Mouse (Mus musculus) lung, embryonic 16.5 days (tissue): Measurements from ENCODE around the gene Traf3ip1. TPM values are rescaled to one million over a fixed set of nuclear protein-coding genes. Genes with fewer than 3 reads are reported as not detected.

Experiments
- ATAC-seq: fragments of 200-750 bp; cut with Nextera tagmentation; 2 replicates; pipeline ENCODE4 v1.8.0; 2017; ENCODE audit warnings: low read depth, mild to moderate bottlenecking, moderate library complexity
- H3K27ac ChIP-seq: fragments of 300-500 bp; sonication (generic); 2 replicates; pipeline ENCODE4 v1.5.1; 2014; ENCODE audit warnings: mild to moderate bottlenecking, control low read depth, low read length
- H3K27me3 ChIP-seq: fragments of 300-500 bp; sonication (generic); 2 replicates; pipeline ENCODE4 v1.6.1; 2014; ENCODE audit warnings: low read depth, low read length, mixed read lengths; ENCODE audit not compliant: control insufficient read depth, insufficient read depth
- H3K36me3 ChIP-seq: fragments of 300-500 bp; sonication (generic); 2 replicates; pipeline ENCODE4 v1.6.1; 2014; ENCODE audit warnings: low read length; ENCODE audit not compliant: control insufficient read depth, insufficient read depth
- H3K4me1 ChIP-seq: fragments of 300-500 bp; sonication (generic); replicated peaks from 2 replicates; pipeline ENCODE4 v1.6.1; 2014; ENCODE audit warnings: low read length, mixed read lengths; ENCODE audit not compliant: control insufficient read depth, insufficient read depth
- H3K4me2 ChIP-seq: fragments of 300-500 bp; sonication (generic); 2 replicates; pipeline ENCODE4 v1.6.1; 2014; ENCODE audit warnings: low read depth, low read length, control low read depth
- H3K4me3 ChIP-seq: fragments of 300-500 bp; sonication (generic); 2 replicates; pipeline ENCODE4 v1.5.1; 2014; ENCODE audit warnings: mild to moderate bottlenecking, low read length, control low read depth
- H3K9ac ChIP-seq: fragments of 300-500 bp; sonication (generic); 2 replicates; pipeline ENCODE4 v1.6.1; 2014; ENCODE audit warnings: low read length, control low read depth
- H3K9me3 ChIP-seq: fragments of 300-500 bp; sonication (generic); 2 replicates; pipeline ENCODE4 v1.6.1; 2016; ENCODE audit warnings: low read length; ENCODE audit not compliant: control insufficient read depth
- WGBS: fragments of 180-500 bp; shearing (Covaris S2); extraction: QIAGEN DNeasy Blood & Tissue Kit; methylation state at CpG from one replicate; pipeline ENCODE4 v1.1.7; 2014; 5-methylcytosine and 5-hydroxymethylcytosine counted together
- polyA plus RNA-seq: library from polyadenylated mRNA; unstranded; fragments of >200 nt; fragmentation: Nextera tagmentation; extraction: Ambion mirVana; gene quantifications from 2 replicates; pipeline ENCODE4 v1.2.1, GENCODE M21; 2015

Traf3ip1 gene
- 12.8 and 13.0 TPM in 2 replicates for polyA plus RNA-seq

- Histone ChIP-seq H3K9ac (peak within 1 kb of the TSS; percentile 83), H3K4me2 (peak within 1 kb of the TSS; percentile 75), H3K27me3 (no peaks in the 10 kb centered on the region), H3K27ac (no peak within 1 kb of the TSS; the same call in 1 of the 2 replicates), H3K36me3 (no peaks in the 10 kb centered on the region), H3K9me3 (no peaks in the 10 kb centered on the region), H3K4me3 (peak within 1 kb of the TSS; percentile 92), H3K4me1 (peaks cover 16% of the 10 kb centered on the region)
- ATAC-seq, result peak; percentile 99
- WGBS, result under 1% methylated on average over 74 of the region's 79 CpGs
Observed at GRCm38 (mm10) chr1:91494457-91495140, at the start of gene Traf3ip1. Gene Traf3ip1, plus strand, starts transcription at chr1:91494647.

GRCm38 (mm10) chr1:91444841-91445830 lies 49.3 kb upstream of the Traf3ip1 start:
- ATAC-seq, result no peak
- Histone ChIP-seq H3K9ac (no peak overlapping the region), H3K4me1 (peaks cover 15% of the 10 kb centered on the region), H3K4me2 (no peak overlapping the region), H3K4me3 (no peak overlapping the region), H3K27me3 (no peaks in the 10 kb centered on the region), H3K9me3 (peaks cover 8% of the 10 kb centered on the region), H3K27ac (peak overlapping the region; percentile 40), H3K36me3 (peaks cover 36% of the 10 kb centered on the region)
- 85% methylated on average over 17 of the region's 17 CpGs for WGBS

- 38% methylated on average over 8 of the region's 8 CpGs for WGBS
- peaks cover 31% of the 10 kb centered on the region for H3K36me3 ChIP-seq
- no peak overlapping the region for H3K4me2 ChIP-seq
- no peak overlapping the region for H3K4me3 ChIP-seq
- H3K27ac ChIP-seq, result peak overlapping the region; percentile 40
- H3K9me3 ChIP-seq, result peaks cover 8% of the 10 kb centered on the region
- no peak overlapping the region for H3K9ac ChIP-seq
- H3K4me1 ChIP-seq, result peaks cover 17% of the 10 kb centered on the region
- no peaks in the 10 kb centered on the region for H3K27me3 ChIP-seq
- ATAC-seq, result peak; percentile 45
Observed at GRCm38 (mm10) chr1:91446060-91446459, 48.4 kb upstream of the Traf3ip1 start.

- WGBS, result 81% methylated on average over 4 of the region's 4 CpGs
- Histone ChIP-seq H3K4me2 (no peak overlapping the region), H3K36me3 (peaks cover 30% of the 10 kb centered on the region), H3K4me1 (peaks cover 22% of the 10 kb centered on the region), H3K27ac (peak overlapping the region; percentile 40), H3K9me3 (peaks cover 8% of the 10 kb centered on the region), H3K9ac (no peak overlapping the region), H3K4me3 (no peak overlapping the region), H3K27me3 (no peaks in the 10 kb centered on the region)
- ATAC-seq, result no peak
Observed at GRCm38 (mm10) chr1:91446511-91446910, 47.9 kb upstream of the Traf3ip1 start.

GRCm38 (mm10) chr1:91448688-91449087 lies 45.8 kb upstream of the Traf3ip1 start:
- peaks cover 8% of the 10 kb centered on the region for H3K9me3 ChIP-seq
- 47% methylated on average over 10 of the region's 10 CpGs for WGBS
- H3K4me3 ChIP-seq, result no peak overlapping the region
- H3K4me1 ChIP-seq, result peaks cover 33% of the 10 kb centered on the region
- peak overlapping the region; percentile 80 for H3K27ac ChIP-seq
- H3K4me2 ChIP-seq, result no peak overlapping the region
- peak overlapping the region; percentile 29; the same call in 1 of the 2 replicates for H3K9ac ChIP-seq
- no peaks in the 10 kb centered on the region for H3K27me3 ChIP-seq
- H3K36me3 ChIP-seq, result peaks cover 29% of the 10 kb centered on the region
- peak; percentile 87 for ATAC-seq

GRCm38 (mm10) chr1:91450851-91451250 lies 43.6 kb upstream of the Traf3ip1 start:
- no peaks in the 10 kb centered on the region for H3K27me3 ChIP-seq
- peaks cover 51% of the 10 kb centered on the region for H3K4me1 ChIP-seq
- 70% methylated on average over 5 of the region's 5 CpGs for WGBS
- no peak overlapping the region for H3K27ac ChIP-seq
- no peak for ATAC-seq
- H3K4me3 ChIP-seq, result no peak overlapping the region
- H3K9ac ChIP-seq, result no peak overlapping the region
- no peak overlapping the region for H3K4me2 ChIP-seq
- H3K36me3 ChIP-seq, result peaks cover 20% of the 10 kb centered on the region
- peaks cover 8% of the 10 kb centered on the region for H3K9me3 ChIP-seq

- peaks cover 53% of the 10 kb centered on the region for H3K4me1 ChIP-seq
- peak overlapping the region; percentile 52 for H3K9ac ChIP-seq
- peaks cover 20% of the 10 kb centered on the region for H3K36me3 ChIP-seq
- no peaks in the 10 kb centered on the region for H3K27me3 ChIP-seq
- H3K4me2 ChIP-seq, result no peak overlapping the region
- WGBS, result 42% methylated on average over 5 of the region's 5 CpGs
- peak overlapping the region; percentile 47 for H3K27ac ChIP-seq
- no peak overlapping the region for H3K4me3 ChIP-seq
- no peak for ATAC-seq
- H3K9me3 ChIP-seq, result peaks cover 8% of the 10 kb centered on the region
Observed at GRCm38 (mm10) chr1:91451547-91452084, 42.8 kb upstream of the Traf3ip1 start.

- Histone ChIP-seq H3K27ac (peak overlapping the region; percentile 99), H3K4me2 (no peak overlapping the region)
Observed at GRCm38 (mm10) chr1:91453932-91454331, 40.5 kb upstream of the Traf3ip1 start.

GRCm38 (mm10) chr1:91454366-91454765 lies 40.1 kb upstream of the Traf3ip1 start:
- ATAC-seq, result no peak; the same call in 1 of the 2 replicates
- Histone ChIP-seq H3K9ac (peak overlapping the region; percentile 48), H3K9me3 (no peaks in the 10 kb centered on the region), H3K27ac (peak overlapping the region; percentile 99), H3K36me3 (peaks cover 2% of the 10 kb centered on the region), H3K4me2 (no peak overlapping the region), H3K4me1 (peaks cover 63% of the 10 kb centered on the region), H3K27me3 (no peaks in the 10 kb centered on the region), H3K4me3 (no peak overlapping the region)
- WGBS, result 55% methylated on average over 3 of the region's 3 CpGs

More at GRCm38 (mm10) chr1:91453932-91454331, 40.5 kb upstream of the Traf3ip1 start:
- ATAC-seq, result no peak
- WGBS, result 63% methylated on average over 9 of the region's 9 CpGs
- Histone ChIP-seq H3K4me1 (peaks cover 66% of the 10 kb centered on the region), H3K27me3 (no peaks in the 10 kb centered on the region), H3K9ac (peak overlapping the region; percentile 48), H3K36me3 (peaks cover 7% of the 10 kb centered on the region), H3K9me3 (no peaks in the 10 kb centered on the region), H3K4me3 (no peak overlapping the region)
